Mouse (Mus musculus) MEL (cell line): ENCODE data around the gene Lrch3. TPM values are rescaled to one million over a fixed set of nuclear protein-coding genes. Genes with fewer than 3 reads are reported as not detected.
"Not testable (repeated sequence)": the region's sequence is repeated elsewhere in the genome, so short reads cannot be mapped to it uniquely, and the experiment has no call there.

Source experiments
- DNase-seq: peaks from one replicate; pipeline ENCODE4 v3.0.0; 2011; ENCODE audit warnings: low read depth, low spot score
- H3K27ac ChIP-seq: 2 replicates; pipeline ENCODE4 v1.5.1; 2012; ENCODE audit warnings: low read depth, mild to moderate bottlenecking, control low read depth, low read length, moderate library complexity; ENCODE audit not compliant: control insufficient read depth
- H3K27me3 ChIP-seq, 2 experiments: fragments of 150-350 bp in 1 of 2; sonication (generic) in 1 of 2; 2 replicates each; pipeline ENCODE4 v1.6.1; 2012; ENCODE audit warnings: low read length in 2 of 2, mild to moderate bottlenecking in 2 of 2, improper control_type of control experiment in 1 of 2, moderate library complexity in 1 of 2; ENCODE audit not compliant: insufficient read depth in 2 of 2, control insufficient read depth in 1 of 2
- H3K36me3 ChIP-seq, 2 experiments: 2 replicates each; pipeline ENCODE4 v1.6.1; 2012 to 2014; ENCODE audit warnings: low read length in 2 of 2, improper control_type of control experiment in 1 of 2, inconsistent platforms in 1 of 2, mild to moderate bottlenecking in 1 of 2; ENCODE audit not compliant: insufficient read depth in 2 of 2, control insufficient read depth in 1 of 2
- H3K4me1 ChIP-seq, 2 experiments: fragments of 150-350 bp in 1 of 2; sonication (generic) in 1 of 2; 2 replicates each; pipeline ENCODE4 v1.6.1; 2012; ENCODE audit warnings: low read length in 2 of 2, improper control_type of control experiment in 1 of 2, mild to moderate bottlenecking in 1 of 2; ENCODE audit not compliant: insufficient read depth in 2 of 2, control insufficient read depth in 1 of 2
- H3K4me3 ChIP-seq, 2 experiments: fragments of 150-350 bp in 1 of 2; sonication (generic) in 1 of 2; 2 replicates each; pipeline ENCODE4 v1.5.1; 2012; ENCODE audit warnings: low read depth in 2 of 2, low read length in 2 of 2, mild to moderate bottlenecking in 2 of 2, moderate library complexity in 2 of 2, control low read depth in 1 of 2, improper control_type of control experiment in 1 of 2; ENCODE audit not compliant: control insufficient read depth in 1 of 2, insufficient read depth in 1 of 2
- H3K79me2 ChIP-seq: 2 replicates; pipeline ENCODE4 v1.6.1; 2012; ENCODE audit warnings: mild to moderate bottlenecking, low read length, moderate library complexity; ENCODE audit not compliant: control insufficient read depth, poor library complexity, insufficient read depth
- H3K9ac ChIP-seq: 2 replicates; pipeline ENCODE4 v1.6.1; 2012; ENCODE audit warnings: low read depth, mild to moderate bottlenecking, control low read depth, low read length, moderate library complexity; ENCODE audit not compliant: control insufficient read depth, poor library complexity, severe bottlenecking
- H3K9me3 ChIP-seq: fragments of 150-350 bp; sonication (generic); replicated peaks from 2 replicates; pipeline ENCODE4 v1.6.1; 2012; ENCODE audit warnings: mild to moderate bottlenecking, low read length, improper control_type of control experiment, moderate library complexity; ENCODE audit not compliant: insufficient read depth
- CHD1 ChIP-seq: IDR thresholded peaks from 2 replicates; pipeline ENCODE4 v1.6.1; 2012; ENCODE audit warnings: low read depth, mild to moderate bottlenecking, inconsistent platforms, low read length, improper control_type of control experiment
- EP300 ChIP-seq, 2 experiments: IDR thresholded peaks; 2 replicates each; pipeline ENCODE4 v1.6.1; 2011; ENCODE audit warnings: improper control_type of control experiment in 2 of 2, low read length in 2 of 2, low read depth in 1 of 2, mild to moderate bottlenecking in 1 of 2
- ETS1 ChIP-seq: IDR thresholded peaks from 2 replicates; pipeline ENCODE4 v1.6.1; 2012; ENCODE audit warnings: low read depth, mild to moderate bottlenecking, inconsistent platforms, low read length, improper control_type of control experiment, moderate library complexity
- GATA1 ChIP-seq: IDR thresholded peaks from 2 replicates; pipeline ENCODE4 v1.6.1; 2011; ENCODE audit warnings: low read depth, low read length, improper control_type of control experiment
- HCFC1 ChIP-seq: IDR thresholded peaks from 2 replicates; pipeline ENCODE4 v1.6.1; 2012; ENCODE audit warnings: low read depth, mild to moderate bottlenecking, inconsistent platforms, low read length, improper control_type of control experiment, moderate library complexity
- JUND ChIP-seq: IDR thresholded peaks from 2 replicates; pipeline ENCODE4 v1.6.1; 2011; ENCODE audit warnings: low read depth, mild to moderate bottlenecking, improper control_type of control experiment, low read length
- MAZ ChIP-seq: IDR thresholded peaks from 2 replicates; pipeline ENCODE4 v1.6.1; 2012; ENCODE audit warnings: low read depth, mild to moderate bottlenecking, inconsistent platforms, low read length, improper control_type of control experiment
- MXI1 ChIP-seq: IDR thresholded peaks from 2 replicates; pipeline ENCODE4 v1.6.1; 2011; ENCODE audit warnings: mild to moderate bottlenecking, low read depth, low read length, improper control_type of control experiment
- NRF1 ChIP-seq: IDR thresholded peaks from 2 replicates; pipeline ENCODE4 v1.6.1; 2014; ENCODE audit warnings: low read depth, mild to moderate bottlenecking, inconsistent platforms, low read length, improper control_type of control experiment, moderate library complexity; ENCODE audit not compliant: poor library complexity, insufficient read depth, severe bottlenecking
- POLR2A ChIP-seq, 2 experiments: IDR thresholded peaks; 2 replicates each; pipeline ENCODE4 v1.6.1; 2011 to 2012; ENCODE audit warnings: low read length in 2 of 2, mild to moderate bottlenecking in 2 of 2, control low read depth in 1 of 2, improper control_type of control experiment in 1 of 2, low read depth in 1 of 2, moderate library complexity in 1 of 2; ENCODE audit not compliant: control insufficient read depth in 1 of 2, insufficient read depth in 1 of 2, poor library complexity in 1 of 2
- ZNF384 ChIP-seq: IDR thresholded peaks from 2 replicates; pipeline ENCODE4 v1.6.1; 2012; ENCODE audit warnings: low read depth, mild to moderate bottlenecking, inconsistent platforms, low read length, improper control_type of control experiment
- polyA plus RNA-seq, 2 experiments: library from polyadenylated mRNA; stranded (reverse) in 1 of 2; unstranded in 1 of 2; fragments of >175 nt in 1 of 2; fragments of >200 nt in 1 of 2; gene quantifications; 2 replicates each; pipeline versions ENCODE4 v1.2.1 to v1.2.4; 2012; ENCODE audit warnings: low replicate concordance in 2 of 2, low read depth in 1 of 2; ENCODE audit not compliant: insufficient read length in 2 of 2, insufficient read depth in 1 of 2, missing spikeins in 1 of 2
- total RNA-seq: library from RNA; depleted of rRNA; stranded (reverse); fragments of 300-350 nt; gene quantifications from 2 replicates; pipeline ENCODE4 v1.2.3, GENCODE M21; 2012

Lrch3 gene
- total and polyA plus RNA-seq, 3 experiments, result 8.6 to 17.0 TPM; not detected in 1

- Histone ChIP-seq H3K9me3 (no peaks in the 10 kb centered on the region), H3K4me1 (no peaks in the 10 kb centered on the region; a peak in 2 of 4 replicates), H3K9ac (no peak overlapping the region), H3K36me3 (peaks cover 6 to 12% of the 10 kb centered on the region in 2 experiments), H3K27ac (no peak overlapping the region), H3K27me3 (no peaks in the 10 kb centered on the region), H3K79me2 (no peaks in the 10 kb centered on the region), H3K4me3 (no peak overlapping the region)
- no peak for DNase-seq
- TF ChIP-seq POLR2A (IDR thresholded peaks at IDR 0.05; ENCODE audit: control insufficient read depth in 1 of 2, insufficient read depth in 1 of 2, low read depth in 1 of 2, low read length in 2 of 2, poor library complexity in 1 of 2) (no peak), HCFC1 (no peak), MAZ (no peak), GATA1 (no peak), CHD1 (no peak)
Measured at GRCm38 (mm10) chr16:32906727-32907126, 7.2 kb upstream of the Lrch3 start.

- Histone ChIP-seq H3K27ac (no peak overlapping the region), H3K36me3 (peaks cover 0 to 28% of the 10 kb centered on the region in 2 experiments; a peak in 2 of 4 replicates), H3K27me3 (no peaks in the 10 kb centered on the region), H3K79me2 (peaks cover 19% of the 10 kb centered on the region), H3K4me1 (peaks cover 10 to 20% of the 10 kb centered on the region in 2 experiments), H3K4me3 (peak overlapping the region; percentile 85 to 98), H3K9ac (peak overlapping the region; percentile 96), H3K9me3 (no peaks in the 10 kb centered on the region)
- no peak for DNase-seq
- TF ChIP-seq MXI1 (no peak), ZNF384 (no peak), CHD1 (no peak), EP300 (IDR thresholded peaks at IDR 0.05; ENCODE audit: low read depth in 1 of 2, low read length in 2 of 2) (no peak), JUND (no peak)
Measured at GRCm38 (mm10) chr16:32913212-32913611, 688 bp upstream of the Lrch3 start.

- Histone ChIP-seq H3K4me3 (peak overlapping the region; percentile 46 to 98), H3K9me3 (no peaks in the 10 kb centered on the region), H3K36me3 (peaks cover 7 to 28% of the 10 kb centered on the region in 2 experiments), H3K9ac (peak overlapping the region; percentile 96), H3K27ac (no peak overlapping the region), H3K27me3 (no peaks in the 10 kb centered on the region), H3K79me2 (peaks cover 24% of the 10 kb centered on the region), H3K4me1 (peaks cover 10 to 20% of the 10 kb centered on the region in 2 experiments)
- peak; percentile 51; the same call in 1 of the 2 replicates for TF ChIP-seq NRF1
- TF ChIP-seq ETS1, result no peak
- peak; percentile 55 for DNase-seq
Measured at GRCm38 (mm10) chr16:32915292-32916068, 1.6 kb downstream of the Lrch3 start.

DNA sequence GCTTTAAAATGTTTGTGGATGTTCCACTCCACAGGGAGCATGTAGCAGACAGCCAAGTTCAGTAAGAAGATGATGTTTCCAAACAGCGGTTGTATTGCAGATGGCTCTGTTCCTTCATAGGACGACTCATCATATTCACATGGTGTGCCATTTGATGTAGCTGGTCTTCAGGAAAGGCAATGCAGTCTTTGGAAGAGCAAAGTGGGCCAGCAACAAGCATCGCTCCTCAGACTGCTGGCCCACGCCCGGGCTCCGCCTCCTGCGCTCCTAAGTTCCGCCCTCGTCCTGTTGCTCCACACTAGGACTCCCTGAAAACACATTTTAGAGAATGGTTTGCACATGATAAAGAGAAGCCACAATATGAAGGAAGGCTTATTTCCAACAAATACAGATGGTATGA, 12.7 kb downstream of the Lrch3 start:
- H3K36me3 ChIP-seq, H3K9me3 ChIP-seq, DNase-seq, H3K27ac ChIP-seq, H3K4me3 ChIP-seq, H3K9ac ChIP-seq, H3K4me1 ChIP-seq, H3K27me3 ChIP-seq: not testable (repeated sequence)
- H3K79me2 ChIP-seq, result peaks cover 12% of the 10 kb centered on the region
